19 mouse cellular contexts compared by ENCODE assay signal in the genomic region with DNA sequence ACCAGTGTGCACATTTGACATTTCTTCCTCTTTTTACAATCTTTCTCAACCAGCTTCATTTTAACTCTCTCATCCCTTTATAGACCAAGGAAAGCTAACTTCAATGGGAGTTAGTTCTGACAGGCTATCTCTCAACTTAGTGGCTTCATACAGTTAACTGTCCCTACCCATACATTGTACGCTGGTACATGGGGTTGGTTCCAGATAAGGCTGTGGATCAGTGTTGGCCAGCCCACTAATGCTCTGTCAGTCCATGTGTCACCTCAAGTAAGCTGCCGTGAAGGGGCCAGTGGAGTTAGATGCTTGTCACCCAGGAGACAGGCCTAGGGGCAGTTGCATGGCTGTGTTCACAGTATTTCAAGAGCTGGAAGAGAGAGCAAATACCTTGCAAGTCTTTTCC.
"Had no signal": no experiment of that assay in that cellular context is flagged by ENCODE, and none has a peak within 500 bp of the region (broad histone marks: within the 10 kb centered on the region; RNA-seq: fewer than 3 reads in every experiment).

No protein-coding gene starts in this region.

- H3K9me3 ChIP-seq: lung, embryonic 15.5 days; megakaryocyte, embryonic 14.5 days; midbrain, embryonic 13.5 days; midbrain, embryonic 15.5 days; neural tube, embryonic 13.5 days; neural tube, embryonic 15.5 days had no signal

- H3K4me1 ChIP-seq: lung, embryonic 15.5 days; midbrain, embryonic 13.5 days; midbrain, embryonic 15.5 days; neural tube, embryonic 13.5 days; neural tube, embryonic 15.5 days had no signal

- ATAC-seq: lung, postnatal 0 days; midbrain, embryonic 13.5 days; midbrain, embryonic 15.5 days had no signal

- H3K27me3 ChIP-seq: lung, embryonic 15.5 days; megakaryocyte, embryonic 14.5 days; midbrain, embryonic 13.5 days; midbrain, embryonic 15.5 days; neural tube, embryonic 13.5 days; neural tube, embryonic 15.5 days had no signal

- H3K4me3 ChIP-seq: lung, embryonic 15.5 days; megakaryocyte, embryonic 14.5 days; midbrain, embryonic 13.5 days; midbrain, embryonic 15.5 days; neural tube, embryonic 13.5 days; neural tube, embryonic 15.5 days had no signal

- H3K4me2 ChIP-seq: lung, embryonic 15.5 days; midbrain, embryonic 11.5 days; midbrain, embryonic 13.5 days; midbrain, embryonic 15.5 days; neural tube, embryonic 13.5 days; neural tube, embryonic 15.5 days had no signal

- DNase-seq: lung, adult 2 months; lung, postnatal 14 days; lung, postnatal 4 days; retina, postnatal 1 day; right cerebral cortex, adult 18-20 months; right cerebral cortex, postnatal 25 days; right cerebral cortex, postnatal 4 days; spleen, adult 18-20 months; thymus, adult 18-20 months; thymus, postnatal 25 days; thymus, postnatal 4 days had no signal

- H3K9ac ChIP-seq: lung, embryonic 15.5 days; midbrain, embryonic 13.5 days; midbrain, embryonic 15.5 days; neural tube, embryonic 13.5 days; neural tube, embryonic 15.5 days had no signal

- H3K36me3 ChIP-seq: lung, embryonic 15.5 days; midbrain, embryonic 13.5 days; midbrain, embryonic 15.5 days; neural tube, embryonic 13.5 days; neural tube, embryonic 15.5 days had no signal

- H3K27ac ChIP-seq: lung, embryonic 15.5 days; midbrain, embryonic 13.5 days; midbrain, embryonic 15.5 days; neural tube, embryonic 13.5 days; neural tube, embryonic 15.5 days had no signal
